8 mouse cellular contexts compared by ENCODE assay signal in genomic region chr8:83609547-83610180, GRCm38 (mm10). TPM values are rescaled to one million over a fixed set of nuclear protein-coding genes. Genes with fewer than 3 reads are reported as not detected.
DNase-seq lines count a peak whose midpoint lies in the region; ATAC-seq lines count a peak whose summit lies in the region.

No protein-coding gene starts in this region.

- H3K9me3 ChIP-seq in forebrain, embryonic 13.5 days (replicated peaks), result no peaks in the 10 kb centered on the region
- H3K9me3 ChIP-seq in liver, embryonic 13.5 days (replicated peaks), result no peaks in the 10 kb centered on the region

- peak; percentile 90 for DNase-seq in heart, adult 11 months
- DNase-seq in heart, postnatal 25 days (ENCODE audit: low spot score), result no peak
- peak; percentile 11 for DNase-seq in A20 (ENCODE audit: low read depth, low spot score)
- no peak for DNase-seq in liver, embryonic 13.5 days
- DNase-seq in yolk sac, embryonic 10.5 days (ENCODE audit: low spot score), result no peak
- no peak for DNase-seq in ovary, postnatal 36 days (ENCODE audit: low spot score)
- DNase-seq in right cerebral cortex, postnatal 10 days (ENCODE audit: low spot score in 2 of 2), result no peak

- peak overlapping the region; percentile 90 for H3K4me2 ChIP-seq in forebrain, embryonic 13.5 days
- H3K4me2 ChIP-seq in liver, embryonic 13.5 days, result peak overlapping the region; percentile 94

- 96% methylated on average over 10 of the region's 10 CpGs for WGBS in forebrain, embryonic 13.5 days
- WGBS in liver, embryonic 13.5 days (ENCODE audit: insufficient replicate concordance), result 71% methylated on average over 10 of the region's 10 CpGs

- intact Hi-C loops in heart, postnatal 25 days (cut with DNase I), result loop anchor here (2.0 to 10.0 kb wide), 4 partner anchors 13 to 1238 kb away; partner anchors contain the start of genes Calr and Ndufb7

- peak overlapping the region; percentile 89 for H3K9ac ChIP-seq in forebrain, embryonic 13.5 days
- H3K9ac ChIP-seq in liver, embryonic 13.5 days, result peak overlapping the region; percentile 97

- H3K27me3 ChIP-seq in forebrain, embryonic 13.5 days, result no peaks in the 10 kb centered on the region
- no peaks in the 10 kb centered on the region for H3K27me3 ChIP-seq in liver, embryonic 13.5 days

- H3K27ac ChIP-seq in forebrain, embryonic 13.5 days, result no peak overlapping the region
- H3K27ac ChIP-seq in liver, embryonic 13.5 days, result peak overlapping the region; percentile 99

- H3K4me1 ChIP-seq in forebrain, embryonic 13.5 days, result peaks cover 24% of the 10 kb centered on the region
- peaks cover 60% of the 10 kb centered on the region for H3K4me1 ChIP-seq in liver, embryonic 13.5 days (replicated peaks)

- no peak for ATAC-seq in forebrain, embryonic 13.5 days
- no peak for ATAC-seq in liver, embryonic 13.5 days (ENCODE audit: low read depth)

- H3K36me3 ChIP-seq in forebrain, embryonic 13.5 days (ENCODE audit: poor library complexity, severe bottlenecking), result peaks cover 47% of the 10 kb centered on the region
- peaks cover 51% of the 10 kb centered on the region for H3K36me3 ChIP-seq in liver, embryonic 13.5 days

- peak overlapping the region; percentile 79 for H3K4me3 ChIP-seq in forebrain, embryonic 13.5 days
- H3K4me3 ChIP-seq in liver, embryonic 13.5 days (replicated peaks), result peak overlapping the region; percentile 90

RNA-seq across cellular contexts. Expression of gene Dnajb1, which starts 1.7 kb away (rescaled TPM):
- 10 to 100 TPM; 10.4 to 17.6 TPM for total RNA-seq in heart, postnatal 25 days (2021)
- polyA plus RNA-seq in forebrain, embryonic 13.5 days (2015; fragmentation: Nextera tagmentation; extraction: Ambion mirVana), result 59.4 and 61.9 TPM in 2 replicates
- 54.5 and 59.6 TPM in 2 replicates for polyA plus RNA-seq in liver, embryonic 13.5 days (2015; fragmentation: Nextera tagmentation; extraction: Ambion mirVana)

RNA-seq across cellular contexts. Expression of gene Tecr, which starts 1.9 kb away (rescaled TPM):
- total RNA-seq in heart, postnatal 25 days (2021), result 100 to 1,000 TPM; 381 to 389 TPM
- 613 and 652 TPM in 2 replicates for polyA plus RNA-seq in forebrain, embryonic 13.5 days (2015; fragmentation: Nextera tagmentation; extraction: Ambion mirVana)
- 334 and 348 TPM in 2 replicates for polyA plus RNA-seq in liver, embryonic 13.5 days (2015; fragmentation: Nextera tagmentation; extraction: Ambion mirVana)

RNA-seq across cellular contexts. Expression of gene Gipc1, which starts 42.8 kb away (rescaled TPM):
- 10 to 100 TPM; 27.3 to 29.9 TPM for total RNA-seq in heart, postnatal 25 days (2021)
- polyA plus RNA-seq in forebrain, embryonic 13.5 days (2015; fragmentation: Nextera tagmentation; extraction: Ambion mirVana), result 190 and 196 TPM in 2 replicates
- 61.3 and 64.3 TPM in 2 replicates for polyA plus RNA-seq in liver, embryonic 13.5 days (2015; fragmentation: Nextera tagmentation; extraction: Ambion mirVana)

RNA-seq across cellular contexts. Expression of gene Ndufb7, which starts 43.2 kb away (rescaled TPM):
- 100 to 1,000 TPM; 752 to 766 TPM for total RNA-seq in heart, postnatal 25 days (2021)
- polyA plus RNA-seq in forebrain, embryonic 13.5 days (2015; fragmentation: Nextera tagmentation; extraction: Ambion mirVana), result 393 and 412 TPM in 2 replicates
- 268 and 288 TPM in 2 replicates for polyA plus RNA-seq in liver, embryonic 13.5 days (2015; fragmentation: Nextera tagmentation; extraction: Ambion mirVana)

RNA-seq across cellular contexts. Expression of gene Ptger1, which starts 56.8 kb away (rescaled TPM):
- total RNA-seq in heart, postnatal 25 days (2021), result under 1 TPM; 0.25 to 0.34 TPM
- polyA plus RNA-seq in forebrain, embryonic 13.5 days (2015; fragmentation: Nextera tagmentation; extraction: Ambion mirVana), result 0.67 and 0.78 TPM in 2 replicates
- polyA plus RNA-seq in liver, embryonic 13.5 days (2015; fragmentation: Nextera tagmentation; extraction: Ambion mirVana), result 0.06 and 0.32 TPM in 2 replicates

Comparison
In these comparisons a context has a peak if more than half of its experiments do, and no peak if none do; other contexts are left out.
1. DNase-seq: peak in heart, adult 11 months (single experiment) and A20 (single experiment); none in heart, postnatal 25 days (single experiment), liver, embryonic 13.5 days (single experiment), yolk sac, embryonic 10.5 days (single experiment), ovary, postnatal 36 days (single experiment) and right cerebral cortex, postnatal 10 days (0 of 2).